Mouse (Mus musculus) limb, embryonic 14.5 days (tissue): Measurements from ENCODE around the gene Man2a2. TPM values are rescaled to one million over a fixed set of nuclear protein-coding genes. Genes with fewer than 3 reads are reported as not detected.

Source experiments
- ATAC-seq: fragments of 200-750 bp; cut with Nextera tagmentation; 2 replicates; pipeline ENCODE4 v1.8.0; 2017; ENCODE audit warnings: low read depth, moderate number of reproducible peaks, moderate TSS enrichment; ENCODE audit not compliant: low FRiP score
- DNase-seq: peaks from one replicate; pipeline ENCODE4 v3.0.0-alpha.2; 2015; ENCODE audit warnings: low spot score
- H3K27ac ChIP-seq: fragments of 300-500 bp; sonication (generic); replicated peaks from 2 replicates; pipeline ENCODE4 v1.5.1; 2014; ENCODE audit warnings: low read depth, mild to moderate bottlenecking, low read length, moderate library complexity, mixed read lengths
- H3K27me3 ChIP-seq: fragments of 300-500 bp; sonication (generic); 2 replicates; pipeline ENCODE4 v1.6.1; 2014; ENCODE audit warnings: low read length, mixed read lengths; ENCODE audit not compliant: control insufficient read depth, insufficient read depth
- H3K36me3 ChIP-seq: fragments of 300-500 bp; sonication (generic); 2 replicates; pipeline ENCODE4 v1.6.1; 2014; ENCODE audit warnings: mild to moderate bottlenecking, low read length, moderate library complexity, mixed read lengths; ENCODE audit not compliant: control insufficient read depth, insufficient read depth
- H3K4me1 ChIP-seq: fragments of 300-500 bp; sonication (generic); 2 replicates; pipeline ENCODE4 v1.6.1; 2014; ENCODE audit warnings: antibody characterized with exemption, low read length, mixed read lengths; ENCODE audit not compliant: control insufficient read depth, insufficient read depth
- H3K4me2 ChIP-seq: fragments of 300-500 bp; sonication (generic); replicated peaks from 2 replicates; pipeline ENCODE4 v1.6.1; 2014; ENCODE audit warnings: low read depth, mild to moderate bottlenecking, low read length, moderate library complexity; ENCODE audit not compliant: severe bottlenecking
- H3K4me3 ChIP-seq: fragments of 300-500 bp; sonication (generic); replicated peaks from 2 replicates; pipeline ENCODE4 v1.5.1; 2014; ENCODE audit warnings: low read length
- H3K9ac ChIP-seq: fragments of 300-500 bp; sonication (generic); 2 replicates; pipeline ENCODE4 v1.6.1; 2014; ENCODE audit warnings: mild to moderate bottlenecking, low read depth, low read length, moderate library complexity; ENCODE audit not compliant: severe bottlenecking
- H3K9me3 ChIP-seq: fragments of 300-500 bp; sonication (generic); 2 replicates; pipeline ENCODE4 v1.6.1; 2016; ENCODE audit warnings: low read length; ENCODE audit not compliant: control insufficient read depth
- POLR2A ChIP-seq: fragments of 200-500 bp; IDR thresholded peaks from 2 replicates; pipeline ENCODE4 v1.8.0; 2012; ENCODE audit warnings: inconsistent platforms, mild to moderate bottlenecking, moderate library complexity, borderline replicate concordance; ENCODE audit not compliant: insufficient read depth, insufficient read length; ENCODE audit errors: extremely low read depth
- WGBS: fragments of 180-500 bp; shearing (Covaris S2); extraction: QIAGEN DNeasy Blood & Tissue Kit; methylation state at CpG from one replicate; pipeline ENCODE4 v1.1.7; 2014; 5-methylcytosine and 5-hydroxymethylcytosine counted together
- polyA plus RNA-seq, 2 experiments: library from polyadenylated mRNA; depleted of rRNA in 1 of 2; stranded (reverse) in 1 of 2; unstranded in 1 of 2; fragments of >200 nt; fragmentation: Nextera tagmentation in 1 of 2; extraction: Ambion mirVana in 1 of 2; gene quantifications; 2 replicates each; pipeline versions ENCODE4 v1.2.1 to v1.2.3; 2012 to 2014

The Man2a2 gene
- polyA plus RNA-seq (2012; rRNA removed) (64.8 and 89.1 TPM in 2 replicates), polyA plus RNA-seq (2014; fragmentation: Nextera tagmentation; extraction: Ambion mirVana) (14.8 and 18.4 TPM in 2 replicates)

GRCm38 (mm10) chr7:80371041-80371751 lies at the start of gene Man2a2:
Gene Man2a2, minus strand, starts transcription at chr7:80371375.
- ATAC-seq, result peak; percentile 78
- peak within 1 kb of the TSS; percentile 68 for H3K4me2 ChIP-seq
- no peaks in the 10 kb centered on the region for H3K9me3 ChIP-seq
- peak; percentile 64 for DNase-seq
- peaks cover 25% of the 10 kb centered on the region for H3K36me3 ChIP-seq
- no peaks in the 10 kb centered on the region for H3K27me3 ChIP-seq
- peak within 1 kb of the TSS; percentile 88 for H3K9ac ChIP-seq
- H3K27ac ChIP-seq, result peak within 1 kb of the TSS; percentile 82
- H3K4me3 ChIP-seq, result peak within 1 kb of the TSS; percentile 91
- peaks cover 12% of the 10 kb centered on the region for H3K4me1 ChIP-seq
- TF ChIP-seq POLR2A, result no peak
- WGBS, result 1% methylated on average over 52 of the region's 86 CpGs

GRCm38 (mm10) chr7:80420586-80420985 lies 49.4 kb upstream of the Man2a2 start:
- Histone ChIP-seq H3K4me3 (no peak overlapping the region), H3K4me2 (no peak overlapping the region)

GRCm38 (mm10) chr7:80419278-80419677 lies 48.1 kb upstream of the Man2a2 start:
- no peak for DNase-seq
- WGBS, result 53% methylated on average over 3 of the region's 3 CpGs

More at GRCm38 (mm10) chr7:80420586-80420985, 49.4 kb upstream of the Man2a2 start:
- WGBS, result 85% methylated on average over 4 of the region's 4 CpGs
- Histone ChIP-seq H3K9ac (no peak overlapping the region), H3K4me1 (peaks cover 2% of the 10 kb centered on the region; the same call in 1 of the 2 replicates), H3K27ac (no peak overlapping the region), H3K36me3 (no peaks in the 10 kb centered on the region), H3K27me3 (no peaks in the 10 kb centered on the region), H3K9me3 (no peaks in the 10 kb centered on the region)
- no peak for TF ChIP-seq POLR2A
- DNase-seq (no peak), ATAC-seq (no peak)

GRCm38 (mm10) chr7:80418036-80418435 lies 46.9 kb upstream of the Man2a2 start:
- no peak overlapping the region for H3K4me2 ChIP-seq
- no peak overlapping the region for H3K9ac ChIP-seq
- peaks cover 1% of the 10 kb centered on the region; the same call in 1 of the 2 replicates for H3K4me1 ChIP-seq
- no peak overlapping the region for H3K4me3 ChIP-seq
- 73% methylated on average over 3 of the region's 3 CpGs for WGBS
- no peaks in the 10 kb centered on the region for H3K36me3 ChIP-seq
- DNase-seq, result no peak
- H3K27me3 ChIP-seq, result no peaks in the 10 kb centered on the region
- H3K27ac ChIP-seq, result no peak overlapping the region
- no peak for ATAC-seq
- TF ChIP-seq POLR2A, result no peak
- H3K9me3 ChIP-seq, result no peaks in the 10 kb centered on the region

More at GRCm38 (mm10) chr7:80419278-80419677, 48.1 kb upstream of the Man2a2 start:
- Histone ChIP-seq H3K4me3 (no peak overlapping the region), H3K27ac (no peak overlapping the region), H3K27me3 (no peaks in the 10 kb centered on the region), H3K4me1 (peaks cover 2% of the 10 kb centered on the region; the same call in 1 of the 2 replicates), H3K36me3 (no peaks in the 10 kb centered on the region), H3K9ac (no peak overlapping the region), H3K9me3 (no peaks in the 10 kb centered on the region), H3K4me2 (no peak overlapping the region)
- no peak for TF ChIP-seq POLR2A
- ATAC-seq, result no peak

GRCm38 (mm10) chr7:80417601-80418000 lies 46.4 kb upstream of the Man2a2 start:
- no peak for ATAC-seq
- TF ChIP-seq POLR2A, result no peak
- H3K4me3 ChIP-seq, result no peak overlapping the region
- no peaks in the 10 kb centered on the region for H3K4me1 ChIP-seq
- H3K27me3 ChIP-seq, result no peaks in the 10 kb centered on the region
- no peak overlapping the region for H3K4me2 ChIP-seq
- H3K36me3 ChIP-seq, result no peaks in the 10 kb centered on the region
- no peak overlapping the region for H3K27ac ChIP-seq
- H3K9me3 ChIP-seq, result no peaks in the 10 kb centered on the region
- DNase-seq, result no peak
- H3K9ac ChIP-seq, result no peak overlapping the region

- WGBS, result 85% methylated on average over 7 of the region's 7 CpGs
- DNase-seq (no peak), ATAC-seq (no peak)
- H3K4me2 ChIP-seq, result no peak overlapping the region
- H3K9me3 ChIP-seq, result no peaks in the 10 kb centered on the region
- no peak overlapping the region for H3K27ac ChIP-seq
- H3K36me3 ChIP-seq, result no peaks in the 10 kb centered on the region
- no peak overlapping the region for H3K9ac ChIP-seq
- H3K27me3 ChIP-seq, result no peaks in the 10 kb centered on the region
- no peak overlapping the region for H3K4me3 ChIP-seq
- no peak for TF ChIP-seq POLR2A
- no peaks in the 10 kb centered on the region for H3K4me1 ChIP-seq
Measured at GRCm38 (mm10) chr7:80416969-80417368, 45.8 kb upstream of the Man2a2 start.
